Mouse (Mus musculus) midbrain, embryonic 13.5 days (tissue): Measurements from ENCODE around the gene Taar7b. TPM values are rescaled to one million over a fixed set of nuclear protein-coding genes. Genes with fewer than 3 reads are reported as not detected.

ENCODE experiments used
- ATAC-seq: fragments of 200-750 bp; cut with Nextera tagmentation; 2 replicates; pipeline ENCODE4 v1.8.0; 2017; ENCODE audit warnings: mild to moderate bottlenecking, moderate TSS enrichment, moderate library complexity
- H3K27ac ChIP-seq: fragments of 300-500 bp; sonication (generic); 2 replicates; pipeline ENCODE4 v1.5.1; 2015; ENCODE audit warnings: inconsistent platforms, mild to moderate bottlenecking, moderate library complexity
- H3K27me3 ChIP-seq: fragments of 300-500 bp; sonication (generic); 2 replicates; pipeline ENCODE4 v1.6.1; 2015; ENCODE audit warnings: mild to moderate bottlenecking, inconsistent platforms
- H3K36me3 ChIP-seq: fragments of 300-500 bp; sonication (generic); 2 replicates; pipeline ENCODE4 v1.6.1; 2015; ENCODE audit warnings: mild to moderate bottlenecking, inconsistent platforms
- H3K4me1 ChIP-seq: fragments of 300-500 bp; sonication (generic); replicated peaks from 2 replicates; pipeline ENCODE4 v1.6.1; 2015; ENCODE audit warnings: inconsistent platforms
- H3K4me2 ChIP-seq: fragments of 300-500 bp; sonication (generic); replicated peaks from 2 replicates; pipeline ENCODE4 v1.6.1; 2015; ENCODE audit warnings: moderate library complexity, mild to moderate bottlenecking, inconsistent platforms
- H3K4me3 ChIP-seq: fragments of 300-500 bp; sonication (generic); replicated peaks from 2 replicates; pipeline ENCODE4 v1.5.1; 2015; ENCODE audit warnings: mild to moderate bottlenecking, inconsistent platforms
- H3K9ac ChIP-seq: fragments of 300-500 bp; sonication (generic); replicated peaks from 2 replicates; pipeline ENCODE4 v1.6.1; 2015; ENCODE audit warnings: mild to moderate bottlenecking, inconsistent platforms
- H3K9me3 ChIP-seq: fragments of 300-500 bp; sonication (generic); 2 replicates; pipeline ENCODE4 v1.6.1; 2016; ENCODE audit warnings: mild to moderate bottlenecking, inconsistent platforms
- WGBS: fragments of 180-500 bp; shearing (Covaris S2); methylation state at CpG from one replicate; pipeline ENCODE4 v1.1.7; 2015; 5-methylcytosine and 5-hydroxymethylcytosine counted together
- polyA plus RNA-seq: library from polyadenylated mRNA; unstranded; fragments of >200 nt; fragmentation: Nextera tagmentation; extraction: Ambion mirVana; gene quantifications from 2 replicates; pipeline ENCODE4 v1.2.1, GENCODE M21; 2015

The Taar7b gene
- polyA plus RNA-seq, result not detected in 2 replicates

- H3K9me3 ChIP-seq, result no peaks in the 10 kb centered on the region
- no peak within 1 kb of the TSS for H3K4me3 ChIP-seq
- no peak for ATAC-seq
- WGBS, result 95% methylated on average over 1 of the region's 1 CpGs
- no peak within 1 kb of the TSS for H3K27ac ChIP-seq
- no peaks in the 10 kb centered on the region for H3K4me1 ChIP-seq
- no peaks in the 10 kb centered on the region for H3K36me3 ChIP-seq
- H3K9ac ChIP-seq, result no peak within 1 kb of the TSS
- H3K27me3 ChIP-seq, result no peaks in the 10 kb centered on the region
- H3K4me2 ChIP-seq, result no peak within 1 kb of the TSS
These were observed at the start of gene Taar7b for GRCm38 (mm10) chr10:23999639-24000038. TSS of gene Taar7b (plus strand) at chr10:23999939.

- Histone ChIP-seq H3K4me2 (no peak overlapping the region), H3K27ac (no peak overlapping the region), H3K36me3 (no peaks in the 10 kb centered on the region), H3K27me3 (no peaks in the 10 kb centered on the region), H3K9ac (no peak overlapping the region), H3K4me3 (no peak overlapping the region), H3K9me3 (no peaks in the 10 kb centered on the region), H3K4me1 (no peaks in the 10 kb centered on the region)
- 87% methylated on average over 6 of the region's 6 CpGs for WGBS
- no peak for ATAC-seq
These were observed 48.0 kb upstream of the Taar7b start for GRCm38 (mm10) chr10:23951714-23952113.

DNA sequence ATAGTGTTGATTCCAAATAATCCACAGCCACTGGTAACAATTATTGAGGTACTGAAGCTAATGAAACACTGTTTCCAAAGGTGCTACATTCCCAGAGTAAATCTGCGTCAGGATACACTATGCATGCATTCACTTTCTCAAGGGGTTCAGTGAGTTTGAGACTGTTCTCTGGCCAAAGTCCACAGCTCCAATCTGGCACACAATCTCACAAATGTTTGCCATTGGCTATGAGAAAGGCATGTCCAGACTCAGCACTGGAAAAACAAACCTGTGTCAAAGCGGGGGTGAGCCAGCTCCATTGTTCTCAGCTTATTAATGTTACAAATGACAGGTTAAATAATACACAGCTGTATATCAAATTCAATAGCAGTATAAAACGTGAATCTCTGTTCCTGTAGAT lies 40.7 kb upstream of the Taar7b start:
- H3K27me3 ChIP-seq, result no peaks in the 10 kb centered on the region
- no peak overlapping the region for H3K9ac ChIP-seq
- no peaks in the 10 kb centered on the region for H3K4me1 ChIP-seq
- no peaks in the 10 kb centered on the region for H3K9me3 ChIP-seq
- H3K4me2 ChIP-seq, result no peak overlapping the region
- no peaks in the 10 kb centered on the region for H3K36me3 ChIP-seq
- H3K27ac ChIP-seq, result no peak overlapping the region
- ATAC-seq, result no peak
- WGBS, result 72% methylated on average over 3 of the region's 3 CpGs
- H3K4me3 ChIP-seq, result no peak overlapping the region

GRCm38 (mm10) chr10:23960444-23960915 lies 39.3 kb upstream of the Taar7b start, which contains the start of gene Taar4:
TSS of gene Taar4 (plus strand) at chr10:23960494.
- no peaks in the 10 kb centered on the region for H3K9me3 ChIP-seq
- H3K27ac ChIP-seq, result no peak within 1 kb of the TSS
- H3K4me3 ChIP-seq, result no peak within 1 kb of the TSS
- H3K4me1 ChIP-seq, result no peaks in the 10 kb centered on the region
- H3K9ac ChIP-seq, result no peak within 1 kb of the TSS
- ATAC-seq, result no peak
- H3K4me2 ChIP-seq, result no peak within 1 kb of the TSS
- WGBS, result 96% methylated on average over 13 of the region's 13 CpGs
- H3K36me3 ChIP-seq, result no peaks in the 10 kb centered on the region
- no peaks in the 10 kb centered on the region for H3K27me3 ChIP-seq

- Histone ChIP-seq H3K4me3 (no peak overlapping the region), H3K27me3 (no peaks in the 10 kb centered on the region), H3K9me3 (no peaks in the 10 kb centered on the region), H3K9ac (no peak overlapping the region), H3K27ac (no peak overlapping the region), H3K4me1 (no peaks in the 10 kb centered on the region), H3K4me2 (no peak overlapping the region), H3K36me3 (no peaks in the 10 kb centered on the region)
- 69% methylated on average over 3 of the region's 3 CpGs for WGBS
- ATAC-seq, result no peak
These were observed 36.3 kb upstream of the Taar7b start for GRCm38 (mm10) chr10:23963444-23963843.

- no peaks in the 10 kb centered on the region for H3K36me3 ChIP-seq
- H3K9ac ChIP-seq, result no peak overlapping the region
- H3K4me3 ChIP-seq, result no peak overlapping the region
- 91% methylated on average over 6 of the region's 6 CpGs for WGBS
- no peaks in the 10 kb centered on the region for H3K4me1 ChIP-seq
- H3K27me3 ChIP-seq, result no peaks in the 10 kb centered on the region
- no peak overlapping the region for H3K4me2 ChIP-seq
- ATAC-seq, result no peak
- H3K9me3 ChIP-seq, result no peaks in the 10 kb centered on the region
- H3K27ac ChIP-seq, result no peak overlapping the region
These were observed 34.7 kb upstream of the Taar7b start for GRCm38 (mm10) chr10:23964921-23965610.

DNA sequence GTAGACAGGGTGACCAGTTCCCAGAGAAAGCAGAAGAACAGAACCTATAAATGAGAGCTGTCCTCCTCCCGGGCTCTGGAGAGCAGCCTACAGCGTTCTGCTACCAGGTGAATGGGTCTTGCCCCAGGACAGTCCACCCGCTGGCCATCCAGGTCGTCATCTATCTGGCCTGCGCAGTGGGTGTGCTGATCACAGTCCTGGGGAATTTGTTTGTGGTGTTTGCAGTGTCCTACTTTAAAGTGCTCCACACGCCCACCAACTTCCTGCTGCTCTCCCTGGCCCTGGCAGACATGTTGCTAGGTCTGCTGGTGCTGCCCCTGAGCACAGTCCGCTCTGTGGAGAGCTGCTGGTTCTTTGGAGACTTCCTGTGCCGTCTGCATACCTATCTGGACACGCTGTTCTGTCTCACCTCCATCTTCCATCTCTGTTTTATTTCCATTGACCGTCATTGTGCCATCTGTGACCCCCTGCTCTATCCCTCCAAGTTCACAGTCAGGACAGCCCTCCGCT lies 29.0 kb upstream of the Taar7b start, which contains the start of gene Taar5:
Gene Taar5, plus strand, starts transcription at position 51 of the 510 bp plus-strand sequence.
- Histone ChIP-seq H3K36me3 (no peaks in the 10 kb centered on the region), H3K9me3 (no peaks in the 10 kb centered on the region), H3K9ac (no peak within 1 kb of the TSS), H3K4me2 (no peak within 1 kb of the TSS), H3K27ac (no peak within 1 kb of the TSS), H3K4me1 (no peaks in the 10 kb centered on the region), H3K4me3 (no peak within 1 kb of the TSS), H3K27me3 (no peaks in the 10 kb centered on the region)
- WGBS, result 93% methylated on average over 11 of the region's 11 CpGs
- ATAC-seq, result no peak

- H3K27me3 ChIP-seq, result no peaks in the 10 kb centered on the region
- no peak for ATAC-seq
- WGBS, result 79% methylated on average over 5 of the region's 5 CpGs
- H3K4me3 ChIP-seq, result no peak overlapping the region
- no peaks in the 10 kb centered on the region for H3K4me1 ChIP-seq
- no peaks in the 10 kb centered on the region for H3K9me3 ChIP-seq
- no peak overlapping the region for H3K27ac ChIP-seq
- no peak overlapping the region for H3K9ac ChIP-seq
- H3K4me2 ChIP-seq, result no peak overlapping the region
- no peaks in the 10 kb centered on the region for H3K36me3 ChIP-seq
These were observed 28.5 kb upstream of the Taar7b start for GRCm38 (mm10) chr10:23971256-23971655.

GRCm38 (mm10) chr10:23977958-23978357 lies 21.8 kb upstream of the Taar7b start:
- Histone ChIP-seq H3K4me1 (no peaks in the 10 kb centered on the region), H3K4me3 (no peak overlapping the region), H3K9ac (no peak overlapping the region), H3K36me3 (no peaks in the 10 kb centered on the region), H3K9me3 (no peaks in the 10 kb centered on the region), H3K27ac (no peak overlapping the region), H3K27me3 (no peaks in the 10 kb centered on the region), H3K4me2 (no peak overlapping the region)
- WGBS, result 47% methylated on average over 4 of the region's 4 CpGs
- no peak for ATAC-seq

DNA sequence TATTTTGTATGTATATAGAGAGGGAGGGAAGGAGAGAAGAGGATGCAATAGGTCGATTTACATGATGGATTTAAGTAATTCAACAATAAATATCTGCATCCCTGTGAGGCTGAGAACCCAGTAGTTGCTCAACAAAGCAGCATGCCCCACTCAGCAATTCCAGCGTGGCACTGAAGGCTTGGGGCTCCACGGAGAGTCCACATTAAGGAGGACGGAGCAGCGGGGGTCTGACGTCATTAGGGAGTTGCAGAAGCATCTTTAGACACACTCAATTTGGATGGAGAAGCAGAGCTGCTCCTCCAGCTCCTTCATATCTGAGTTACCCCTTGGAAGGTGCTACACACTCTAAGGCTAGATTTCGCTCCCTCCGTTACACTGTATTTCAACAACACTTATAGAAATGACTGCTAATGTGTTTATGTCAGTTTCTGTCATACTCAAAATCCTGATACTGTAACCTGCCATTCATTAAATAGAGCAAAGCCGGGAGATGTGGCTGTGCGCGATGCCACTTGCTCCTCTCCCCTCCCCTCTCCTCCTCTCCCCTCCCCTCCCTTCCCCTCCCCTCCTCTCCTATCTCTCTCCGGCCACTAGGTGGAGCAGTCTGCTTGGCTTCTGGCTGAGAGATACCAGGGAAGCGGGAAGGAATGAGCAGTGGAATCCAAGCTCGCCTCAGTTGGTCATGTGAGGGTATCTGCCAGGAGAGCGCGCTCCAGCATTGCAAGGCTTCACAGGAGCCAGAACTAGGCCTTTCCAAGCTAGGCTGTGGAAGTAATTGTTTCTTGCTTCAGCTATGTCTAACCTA lies 20.6 kb upstream of the Taar7b start:
- H3K9ac ChIP-seq, result no peak overlapping the region
- peak; percentile 84 for ATAC-seq
- H3K36me3 ChIP-seq, result no peaks in the 10 kb centered on the region
- H3K4me3 ChIP-seq, result no peak overlapping the region
- no peak overlapping the region for H3K4me2 ChIP-seq
- H3K27me3 ChIP-seq, result no peaks in the 10 kb centered on the region
- WGBS, result 41% methylated on average over 16 of the region's 16 CpGs
- H3K9me3 ChIP-seq, result no peaks in the 10 kb centered on the region
- H3K4me1 ChIP-seq, result no peaks in the 10 kb centered on the region
- no peak overlapping the region for H3K27ac ChIP-seq

- Histone ChIP-seq H3K4me1 (no peaks in the 10 kb centered on the region), H3K9ac (no peak within 1 kb of the TSS), H3K27ac (no peak within 1 kb of the TSS), H3K27me3 (no peaks in the 10 kb centered on the region), H3K4me3 (no peak within 1 kb of the TSS), H3K36me3 (no peaks in the 10 kb centered on the region), H3K4me2 (no peak within 1 kb of the TSS), H3K9me3 (no peaks in the 10 kb centered on the region)
- no peak for ATAC-seq
- WGBS, result 82% methylated on average over 8 of the region's 8 CpGs
These were observed 14.2 kb upstream of the Taar7b start, which contains the start of gene Taar6 for GRCm38 (mm10) chr10:23985546-23985945. TSS of gene Taar6 (minus strand) at chr10:23985646.

GRCm38 (mm10) chr10:23986419-23986818 lies 13.3 kb upstream of the Taar7b start:
- Histone ChIP-seq H3K4me1 (no peaks in the 10 kb centered on the region), H3K4me2 (no peak overlapping the region), H3K9me3 (no peaks in the 10 kb centered on the region), H3K9ac (no peak overlapping the region), H3K36me3 (no peaks in the 10 kb centered on the region), H3K27ac (no peak overlapping the region), H3K27me3 (no peaks in the 10 kb centered on the region), H3K4me3 (no peak overlapping the region)
- 78% methylated on average over 5 of the region's 5 CpGs for WGBS
- ATAC-seq, result no peak
